Mouse (Mus musculus) spleen, embryonic (tissue): ENCODE measurements at regions not wholly inside any gene's neighbourhood (a gene's known extent, or its start where the extent isn't known, plus 50 kb on each side); places are given as distances from the start of the nearest gene placed in this dataset.

Source experiments
- CTCF ChIA-PET: fragments of 350-600 bp; sonication (Branson Sonifier 250); formaldehyde crosslinking; loops from one replicate; lab custom pipeline; 2022; lab: Charles Lee

GRCm38 (mm10) chr4:80442711-80443110 lies 391.2 kb upstream of the Tyrp1 start:
- CTCF ChIA-PET, result no interaction called here

DNA sequence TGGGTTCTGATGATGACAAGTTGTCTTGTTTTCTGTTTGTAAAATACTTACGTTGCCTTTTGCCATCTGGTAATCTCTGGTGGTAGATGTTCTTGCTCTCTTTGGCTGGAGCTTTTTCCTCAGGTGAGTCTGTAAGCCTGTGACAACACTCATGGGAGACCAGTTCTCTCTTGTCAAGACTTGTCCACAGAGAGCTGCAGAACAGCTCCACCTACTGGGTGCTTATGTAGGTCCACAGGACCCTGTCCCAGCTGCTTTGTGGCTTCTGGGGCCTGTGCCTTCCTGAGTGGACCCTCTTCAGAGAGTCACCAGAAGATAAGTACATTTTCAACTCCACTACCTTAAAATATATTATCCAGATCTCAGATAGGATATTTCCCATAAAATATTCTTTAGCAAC lies 370.3 kb upstream of the Tyrp1 start:
- CTCF ChIA-PET, result no interaction called here

- CTCF ChIA-PET, result no interaction called here
These were observed 358.0 kb upstream of the Tyrp1 start for GRCm38 (mm10) chr4:80475736-80476478.

- CTCF ChIA-PET, result interaction anchor here (0.7 kb wide), 1 partner anchor 1394 kb away, joined by 16 read pairs; no protein-coding TSS in a partner anchor
These were observed 318.8 kb upstream of the Tyrp1 start for GRCm38 (mm10) chr4:80515087-80515486.

- CTCF ChIA-PET, result no interaction called here
These were observed 316.2 kb upstream of the Tyrp1 start for GRCm38 (mm10) chr4:80517476-80518285.

- CTCF ChIA-PET, result no interaction called here
These were observed 315.3 kb upstream of the Tyrp1 start for GRCm38 (mm10) chr4:80518589-80518988.

DNA sequence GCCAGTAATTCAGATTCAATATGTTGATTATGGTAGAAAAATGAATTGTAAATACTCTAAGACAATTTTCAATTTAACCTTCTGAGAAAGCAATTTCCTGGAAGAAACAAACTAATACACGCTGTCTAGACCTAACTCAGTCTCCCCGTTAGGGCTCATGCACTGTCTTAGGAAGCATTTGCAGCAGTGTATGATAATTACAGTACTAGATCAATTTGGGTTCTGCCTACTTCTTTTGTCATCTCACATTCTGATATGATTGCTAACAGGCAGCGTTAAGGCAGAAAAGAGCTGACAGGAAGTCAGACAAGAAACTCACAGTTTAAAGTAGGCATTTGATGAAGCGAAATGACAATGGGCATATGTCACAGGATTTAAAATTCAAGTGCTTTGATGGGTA lies 294.1 kb upstream of the Tyrp1 start:
- CTCF ChIA-PET, result no interaction called here

- CTCF ChIA-PET, result no interaction called here
These were observed 288.8 kb upstream of the Tyrp1 start for GRCm38 (mm10) chr4:80545086-80545485.

GRCm38 (mm10) chr4:80589438-80589837 lies 244.5 kb upstream of the Tyrp1 start:
- CTCF ChIA-PET, result no interaction called here

- CTCF ChIA-PET, result no interaction called here
These were observed 205.7 kb upstream of the Tyrp1 start for GRCm38 (mm10) chr4:80628271-80628670.

- CTCF ChIA-PET, result no interaction called here
These were observed 204.7 kb upstream of the Tyrp1 start for GRCm38 (mm10) chr4:80629251-80629650.

DNA sequence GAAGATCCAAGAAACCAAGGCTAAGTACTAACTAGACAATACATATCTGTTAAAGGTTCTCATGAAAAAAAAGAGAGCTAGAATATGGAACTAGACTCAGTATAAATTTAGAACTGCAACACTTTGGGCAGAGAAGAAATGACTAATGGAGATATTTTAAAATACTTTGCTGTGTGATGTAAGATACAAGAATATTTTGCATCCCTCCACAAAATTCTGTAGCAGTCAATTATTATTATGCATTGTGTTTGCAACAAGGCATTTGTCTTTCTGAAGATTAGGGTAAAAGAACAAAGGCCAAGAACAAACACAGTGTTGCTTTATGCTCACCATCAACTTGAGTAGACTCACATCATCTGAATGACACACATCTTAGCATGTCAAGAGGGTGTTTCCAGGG lies 203.7 kb upstream of the Tyrp1 start:
- CTCF ChIA-PET, result no interaction called here

- CTCF ChIA-PET, result no interaction called here
These were observed 202.9 kb upstream of the Tyrp1 start for GRCm38 (mm10) chr4:80631041-80631440.

DNA sequence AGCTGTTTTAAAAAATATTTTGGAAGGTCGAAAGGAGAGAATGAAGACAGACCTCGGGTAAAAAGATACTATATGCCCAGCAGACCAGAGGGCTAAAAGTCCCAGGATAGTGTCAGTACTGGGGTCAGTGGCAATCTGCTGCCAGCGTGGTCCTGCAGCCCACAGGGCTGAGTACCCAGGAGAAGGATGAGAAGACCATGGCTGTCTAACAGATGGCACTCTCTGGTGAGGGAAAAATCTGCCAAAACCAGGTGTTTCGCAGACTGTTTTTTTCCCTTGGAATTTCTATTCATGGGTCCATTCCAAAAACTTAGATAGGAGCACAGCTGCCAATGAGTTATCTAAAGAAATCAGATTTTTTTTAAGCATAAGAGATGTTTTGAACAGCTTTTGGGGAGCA lies 202.5 kb upstream of the Tyrp1 start:
- CTCF ChIA-PET, result no interaction called here

GRCm38 (mm10) chr4:80638381-80638780 lies 195.5 kb upstream of the Tyrp1 start:
- CTCF ChIA-PET, result no interaction called here
